ENCODE assay signal across 9 mouse cellular contexts in the genomic region with DNA sequence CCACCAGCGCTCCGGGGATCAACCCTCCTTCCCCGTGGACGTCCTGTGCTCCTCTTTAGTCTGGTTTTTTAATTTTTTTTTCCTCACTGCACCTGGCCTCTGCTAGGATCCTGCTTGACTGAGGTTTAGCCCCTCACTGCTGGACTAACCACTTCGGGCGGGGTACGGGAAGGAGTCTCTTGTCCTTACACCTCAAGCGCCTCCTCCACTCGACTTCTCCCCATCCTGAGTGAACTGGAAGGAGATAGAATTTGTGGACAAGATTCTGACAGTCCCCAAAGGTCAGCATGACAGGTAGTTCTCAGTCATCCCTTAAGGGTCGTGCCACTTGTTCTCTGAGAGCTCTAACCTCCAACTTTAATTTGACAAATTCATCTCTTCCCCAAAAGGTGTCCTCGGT. TPM values are rescaled to one million over a fixed set of nuclear protein-coding genes. Genes with fewer than 3 reads are reported as not detected.
DNase-seq lines count a peak whose midpoint lies in the region; ATAC-seq and TF ChIP-seq lines count a peak whose summit lies in the region.
"Had no signal": no experiment of that assay in that cellular context is flagged by ENCODE, and none has a peak within 500 bp of the region (broad histone marks: within the 10 kb centered on the region; RNA-seq: fewer than 3 reads in every experiment).

No protein-coding gene starts in this region.

- no peaks in the 10 kb centered on the region for H3K36me3 ChIP-seq in heart, embryonic 14.5 days (ENCODE audit: control insufficient read depth, insufficient read depth, low read length)
- H3K36me3 ChIP-seq in ES-E14 (ENCODE audit: control insufficient read depth, insufficient read depth, low read length, poor library complexity, severe bottlenecking) = no peaks in the 10 kb centered on the region
- H3K36me3 ChIP-seq in forebrain, embryonic 16.5 days (ENCODE audit: control insufficient read depth, insufficient read depth) = no peaks in the 10 kb centered on the region
- no peaks in the 10 kb centered on the region for H3K36me3 ChIP-seq in liver, embryonic 14.5 days (replicated peaks; ENCODE audit: control insufficient read depth, insufficient read depth, low read depth)

- H3K9me3 ChIP-seq in heart, embryonic 14.5 days (ENCODE audit: control insufficient read depth, low read length) = no peaks in the 10 kb centered on the region
- H3K9me3 ChIP-seq in ES-E14 (ENCODE audit: control insufficient read depth, insufficient read depth, low read depth, low read length) = no peaks in the 10 kb centered on the region
- H3K9me3 ChIP-seq in forebrain, embryonic 16.5 days (ENCODE audit: control insufficient read depth, low read length) = no peaks in the 10 kb centered on the region
- H3K9me3 ChIP-seq in liver, embryonic 14.5 days (ENCODE audit: control insufficient read depth, low read length) = no peaks in the 10 kb centered on the region

- H3K4me3 ChIP-seq in heart, embryonic 14.5 days (ENCODE audit: control insufficient read depth in 1 of 2, insufficient read depth in 1 of 2, low read depth in 1 of 2, low read length in 2 of 2) = peak overlapping the region in 1 of 2 experiments; percentile 47; a peak in 2 of 4 replicates
- H3K4me3 ChIP-seq in ES-E14 (ENCODE audit: insufficient read depth in 1 of 2, low read depth in 1 of 2, low read length in 2 of 2, poor library complexity in 1 of 2, severe bottlenecking in 1 of 2) = peak overlapping the region; percentile 22 to 40; a peak in 3 of 4 replicates
- no peak overlapping the region for H3K4me3 ChIP-seq in forebrain, embryonic 16.5 days (replicated peaks; ENCODE audit: low read length)
- H3K4me3 ChIP-seq in liver, embryonic 14.5 days (ENCODE audit: insufficient read depth in 1 of 2, low read depth in 2 of 2, low read length in 2 of 2) = 0 out of 4 replicates have a peak overlapping the region, but pooled peaks of 1 of the 2 experiments have one; percentile 20

- no peak for TF ChIP-seq CTCF in liver, embryonic 14.5 days (IDR thresholded peaks at IDR 0.05; ENCODE audit: low read depth)

- in situ Hi-C loops in ES-E14 (cut with MboI; ENCODE audit: low sequenced_read_pairs in 2 of 2, unreplicated experiment in 2 of 2) = loop anchor here (5.0 to 25.0 kb wide), 7 partner anchors 80 to 1517 kb away; a partner anchor contains a TSS

- H3K4me2 ChIP-seq in heart, embryonic 14.5 days (ENCODE audit: low read length) = peak overlapping the region; percentile 78
- peak overlapping the region; percentile 33 for H3K4me2 ChIP-seq in forebrain, embryonic 16.5 days (ENCODE audit: low read length)
- peak overlapping the region; percentile 44; the same call in 1 of the 2 replicates for H3K4me2 ChIP-seq in liver, embryonic 14.5 days (ENCODE audit: low read depth)

- WGBS in heart, embryonic 14.5 days = 2% methylated on average over 11 of the region's 11 CpGs
- WGBS in forebrain, embryonic 16.5 days = under 1% methylated on average over 11 of the region's 11 CpGs
- 5% methylated on average over 11 of the region's 11 CpGs for WGBS in liver, embryonic 14.5 days (ENCODE audit: insufficient replicate concordance)

- no peak for DNase-seq in heart, adult 18-20 months
- no peak for DNase-seq in ES-E14 (ENCODE audit: low read depth, low spot score)
- DNase-seq in liver, embryonic 14.5 days (ENCODE audit: low read depth in 3 of 3, low spot score in 3 of 3) = no peak
- DNase-seq in adrenal gland, adult 2 months = no peak
- DNase-seq in adrenal gland, postnatal 14 days = no peak
- no peak for DNase-seq in left cerebral cortex, postnatal 14 days (ENCODE audit: low spot score in 2 of 2)

- no peak overlapping the region for H3K27ac ChIP-seq in heart, embryonic 14.5 days (replicated peaks in 1 of 2; ENCODE audit: control insufficient read depth in 1 of 2, insufficient read depth in 1 of 2, low read depth in 2 of 2, low read length in 2 of 2)
- H3K27ac ChIP-seq in ES-E14 (ENCODE audit: insufficient read depth, low read depth, low read length, poor library complexity, severe bottlenecking) = no peak overlapping the region
- no peak overlapping the region for H3K27ac ChIP-seq in forebrain, embryonic 16.5 days (ENCODE audit: low read length)
- H3K27ac ChIP-seq in liver, embryonic 14.5 days = no peak overlapping the region
- H3K27ac ChIP-seq: macrophage had no signal

- intact Hi-C loops in left cerebral cortex, postnatal 14 days (cut with DNase I) = loop anchor here (5.0 kb wide), 3 partner anchors 158 to 847 kb away; a partner anchor contains a TSS

- peaks cover 17 to 28% of the 10 kb centered on the region in 2 experiments; a peak in 3 of 4 replicates for H3K4me1 ChIP-seq in heart, embryonic 14.5 days (ENCODE audit: control insufficient read depth in 2 of 2, insufficient read depth in 2 of 2, low read length in 2 of 2)
- peaks cover 0 to 5% of the 10 kb centered on the region in 2 experiments; a peak in 1 of 4 replicates for H3K4me1 ChIP-seq in ES-E14 (ENCODE audit: control insufficient read depth in 2 of 2, insufficient read depth in 2 of 2, low read length in 2 of 2, poor library complexity in 1 of 2)
- H3K4me1 ChIP-seq in forebrain, embryonic 16.5 days (replicated peaks; ENCODE audit: control insufficient read depth, insufficient read depth, low read length) = peaks cover 24% of the 10 kb centered on the region
- H3K4me1 ChIP-seq in liver, embryonic 14.5 days (replicated peaks; ENCODE audit: control insufficient read depth in 2 of 2, insufficient read depth in 2 of 2, low read length in 1 of 2) = no peaks in the 10 kb centered on the region

- no peak overlapping the region for H3K9ac ChIP-seq in heart, embryonic 14.5 days (ENCODE audit: low read length)
- no peak overlapping the region for H3K9ac ChIP-seq in ES-E14 (ENCODE audit: insufficient read depth, low read depth, low read length, poor library complexity, severe bottlenecking)
- no peak overlapping the region for H3K9ac ChIP-seq in forebrain, embryonic 16.5 days (replicated peaks; ENCODE audit: low read depth, low read length)
- H3K9ac ChIP-seq in liver, embryonic 14.5 days (replicated peaks) = no peak overlapping the region

- ATAC-seq in heart, embryonic 14.5 days (ENCODE audit: insufficient number of reproducible peaks, insufficient read depth, low FRiP score, low read depth) = no peak
- ATAC-seq in forebrain, embryonic 16.5 days = 0 out of 2 replicates have a peak, but pooled peaks have one; percentile 1
- ATAC-seq in liver, embryonic 14.5 days (ENCODE audit: insufficient read depth) = no peak

- no peak for TF ChIP-seq EP300 in liver, embryonic 14.5 days (IDR thresholded peaks at IDR 0.05; ENCODE audit: low read depth)

- peaks cover 98% of the 10 kb centered on the region for H3K27me3 ChIP-seq in heart, embryonic 14.5 days (ENCODE audit: control insufficient read depth, insufficient read depth, low read length)
- peaks cover 87% of the 10 kb centered on the region for H3K27me3 ChIP-seq in forebrain, embryonic 16.5 days (replicated peaks; ENCODE audit: control insufficient read depth, insufficient read depth, low read length)
- peaks cover 99% of the 10 kb centered on the region for H3K27me3 ChIP-seq in liver, embryonic 14.5 days (ENCODE audit: control insufficient read depth, insufficient read depth, low read length)

TF ChIP-seq in ES-E14, 5 proteins besides CTCF, POLR2A, EP300 and RAD21:
- TF ChIP-seq MAFK (IDR thresholded peaks at IDR 0.05; ENCODE audit: insufficient read depth, low read depth, low read length) (no peak), HCFC1 (IDR thresholded peaks at IDR 0.05; ENCODE audit: borderline replicate concordance, insufficient read depth, low read length) (no peak)

RNA-seq across cellular contexts. Expression of a gene that starts 3.4 kb away (rescaled TPM):
- 0.04 TPM in 1 of 2 replicates, not detected in the other for polyA plus RNA-seq in heart, embryonic 14.5 days (2014; fragmentation: Nextera tagmentation; extraction: Ambion mirVana)
- total RNA-seq in heart, adult 18-20 months (2021) = under 1 TPM; 0.07 to 0.64 TPM
- 0.11 and 0.22 TPM in 2 replicates for total RNA-seq in ES-E14 (2012; rRNA removed)
- 0.07 TPM in 1 of 2 replicates, not detected in the other for polyA plus RNA-seq in forebrain, embryonic 16.5 days (2015; fragmentation: Nextera tagmentation; extraction: Ambion mirVana)
- polyA plus RNA-seq in liver, embryonic 14.5 days (2012; rRNA removed) = 0.01 and 0.04 TPM in 2 replicates
- polyA plus RNA-seq in liver, embryonic 14.5 days (2014; fragmentation: Nextera tagmentation; extraction: Ambion mirVana) = 0.09 TPM in 2 replicates
- not detected for total RNA-seq in adrenal gland, adult 2 months (2021)
- polyA plus RNA-seq in adrenal gland, adult 2 months (2012; rRNA removed) = not detected in 2 replicates
- 0.07 TPM in 1 of 2 replicates, not detected in the other for total RNA-seq in adrenal gland, postnatal 14 days (2021)
- not detected for total RNA-seq in left cerebral cortex, postnatal 14 days (2021)
- polyA plus RNA-seq: macrophage had no signal
